Mouse (Mus musculus): ENCODE results near the gene Gm17359. TPM values are rescaled to one million over a fixed set of nuclear protein-coding genes. Genes with fewer than 3 reads are reported as not detected.

Gene Gm17359
- total and polyA plus RNA-seq, 2 experiments from 2014 or later, result not detected

DNA sequence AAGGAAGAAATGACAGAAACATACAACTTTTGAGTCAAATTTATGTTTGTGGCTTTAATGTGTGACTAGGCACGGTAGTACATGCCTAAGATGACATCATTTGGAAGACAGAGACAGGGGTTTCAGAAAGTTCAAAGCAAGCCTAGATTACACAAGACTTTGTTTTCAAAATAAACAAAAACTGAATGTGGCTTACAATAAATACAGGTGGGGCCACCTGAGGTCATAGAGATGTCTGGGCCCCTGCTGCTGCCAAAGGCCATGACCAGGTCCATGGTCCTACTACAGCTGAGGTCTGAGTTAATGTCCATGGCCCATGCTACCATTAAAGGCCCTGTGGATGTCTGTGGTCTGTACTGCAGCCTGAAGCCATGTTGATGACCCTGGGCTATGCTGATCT, 77.0 kb downstream of the Gm17359 start:
- H3K9ac ChIP-seq (replicated peaks; ENCODE audit: low read length, poor library complexity, severe bottlenecking), result no peak overlapping the region
- ATAC-seq (ENCODE audit: low FRiP score), result no peak
- no peak overlapping the region for H3K4me2 ChIP-seq (ENCODE audit: low read depth, low read length, poor library complexity, severe bottlenecking)
- no peak for DNase-seq (ENCODE audit: low spot score)
- H3K36me3 ChIP-seq (ENCODE audit: insufficient read depth, low read length), result no peaks in the 10 kb centered on the region
- TF ChIP-seq CTCF (IDR thresholded peaks at IDR 0.05), result no peak
- H3K9me3 ChIP-seq (ENCODE audit: low read length), result no peaks in the 10 kb centered on the region
- 0 out of 2 replicates have a peak, but pooled peaks cover 4% of the 10 kb centered on the region for H3K4me1 ChIP-seq (ENCODE audit: insufficient read depth, low read length)
- H3K4me3 ChIP-seq (ENCODE audit: low read depth, low read length), result no peak overlapping the region
- WGBS, result 91% methylated on average over 1 of the region's 1 CpGs
- no peaks in the 10 kb centered on the region for H3K27me3 ChIP-seq (ENCODE audit: insufficient read depth, low read length)
- no peak overlapping the region for H3K27ac ChIP-seq (ENCODE audit: low read depth, low read length)

DNA sequence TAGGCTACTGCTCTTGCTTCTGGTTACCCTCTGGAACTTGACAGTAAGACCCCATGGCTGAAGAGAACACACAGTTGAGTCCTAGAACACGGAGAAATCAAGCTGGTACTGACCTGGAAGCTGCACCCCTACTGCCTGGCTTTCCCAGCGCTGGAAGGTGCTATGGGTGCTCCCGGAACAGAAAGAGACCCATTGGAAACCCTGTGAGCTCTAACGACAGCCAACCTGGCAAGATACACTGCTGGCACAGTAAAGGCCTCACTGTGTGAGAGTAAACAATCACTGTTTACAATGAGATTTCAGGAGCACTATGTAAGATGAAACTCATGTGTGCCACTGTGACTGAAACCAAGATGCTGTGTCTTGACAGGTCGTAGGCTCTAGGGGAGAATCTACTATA, 78.6 kb downstream of the Gm17359 start:
- 89% methylated on average over 5 of the region's 5 CpGs for WGBS
- DNase-seq (ENCODE audit: low spot score), result no peak
- no peak for ATAC-seq (ENCODE audit: low FRiP score)

DNA sequence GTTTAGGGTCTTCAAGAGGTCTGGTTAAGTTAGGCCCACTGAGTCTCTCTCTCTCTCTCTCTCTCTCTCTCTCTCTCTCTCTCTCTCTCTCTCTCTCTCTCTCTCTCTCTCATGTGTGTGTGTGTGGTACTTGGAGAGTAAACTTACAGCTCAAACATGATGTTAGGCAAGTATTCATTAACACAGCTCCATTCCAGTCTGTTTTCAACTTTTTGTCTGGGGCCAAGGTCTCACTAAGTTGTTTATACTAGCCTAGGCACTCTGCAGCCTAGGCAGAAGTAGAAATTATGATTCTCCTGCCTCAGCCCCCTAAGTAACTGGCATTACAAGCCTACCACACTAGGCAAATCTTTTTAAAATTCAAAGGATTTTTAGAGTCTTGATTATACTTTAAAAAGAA, 79.5 kb downstream of the Gm17359 start:
- Histone ChIP-seq H3K9ac (replicated peaks; ENCODE audit: low read length, poor library complexity, severe bottlenecking) (no peak overlapping the region), H3K27me3 (ENCODE audit: insufficient read depth, low read length) (no peaks in the 10 kb centered on the region), H3K4me2 (ENCODE audit: low read depth, low read length, poor library complexity, severe bottlenecking) (no peak overlapping the region), H3K36me3 (ENCODE audit: insufficient read depth, low read length) (no peaks in the 10 kb centered on the region), H3K4me1 (ENCODE audit: insufficient read depth, low read length) (0 out of 2 replicates have a peak, but pooled peaks cover 4% of the 10 kb centered on the region), H3K4me3 (ENCODE audit: low read depth, low read length) (no peak overlapping the region), H3K27ac (ENCODE audit: low read depth, low read length) (no peak overlapping the region), H3K9me3 (ENCODE audit: low read length) (no peaks in the 10 kb centered on the region)
- no peak for TF ChIP-seq CTCF (IDR thresholded peaks at IDR 0.05)
- ATAC-seq (ENCODE audit: low FRiP score), result no peak
- DNase-seq (ENCODE audit: low spot score), result no peak

More for the DNA sequence above, 78.6 kb downstream of the Gm17359 start:
- H3K27me3 ChIP-seq (ENCODE audit: insufficient read depth, low read length), result no peaks in the 10 kb centered on the region
- H3K36me3 ChIP-seq (ENCODE audit: insufficient read depth, low read length), result no peaks in the 10 kb centered on the region
- H3K27ac ChIP-seq (ENCODE audit: low read depth, low read length), result no peak overlapping the region
- no peak for TF ChIP-seq CTCF (IDR thresholded peaks at IDR 0.05)
- H3K9ac ChIP-seq (replicated peaks; ENCODE audit: low read length, poor library complexity, severe bottlenecking), result no peak overlapping the region
- H3K4me3 ChIP-seq (ENCODE audit: low read depth, low read length), result no peak overlapping the region
- H3K9me3 ChIP-seq (ENCODE audit: low read length), result no peaks in the 10 kb centered on the region
- no peak overlapping the region for H3K4me2 ChIP-seq (ENCODE audit: low read depth, low read length, poor library complexity, severe bottlenecking)
- H3K4me1 ChIP-seq (ENCODE audit: insufficient read depth, low read length), result 0 out of 2 replicates have a peak, but pooled peaks cover 4% of the 10 kb centered on the region

DNA sequence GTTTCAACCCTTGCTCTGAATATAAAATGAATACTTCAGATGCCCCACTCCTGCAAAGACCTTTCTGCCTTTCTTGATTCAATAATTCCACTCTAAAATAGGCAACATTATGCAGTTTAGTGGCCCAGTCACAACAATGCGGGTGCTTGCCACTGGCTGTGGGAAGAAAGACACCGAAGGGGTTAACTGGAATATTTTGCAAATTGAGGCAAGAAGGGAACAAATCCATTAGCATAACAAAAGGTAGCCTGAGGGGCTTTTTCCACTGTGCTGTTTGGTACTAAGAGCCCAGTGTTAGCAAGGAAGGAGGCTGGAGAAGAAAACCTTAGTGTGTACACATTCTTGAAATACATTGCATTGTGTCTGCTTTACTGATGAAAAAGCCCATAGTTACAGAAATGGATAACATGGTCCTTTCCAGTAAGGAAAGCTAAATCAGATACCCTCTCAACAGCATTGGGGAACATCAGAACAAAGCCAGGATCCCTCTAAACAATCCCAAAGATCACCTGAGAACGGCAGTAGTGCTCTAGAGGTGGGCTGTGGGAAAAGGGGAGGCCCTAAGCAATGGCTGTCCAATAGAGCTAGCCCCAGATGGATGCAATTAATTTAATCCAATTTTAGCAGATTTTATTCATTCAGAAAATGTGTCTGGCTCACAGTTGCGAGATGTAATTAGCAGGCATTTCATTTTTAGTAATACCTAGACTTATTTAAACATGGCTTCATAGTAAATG, 80.7 kb downstream of the Gm17359 start:
- Histone ChIP-seq H3K9me3 (ENCODE audit: low read length) (no peaks in the 10 kb centered on the region), H3K4me3 (ENCODE audit: low read depth, low read length) (no peak overlapping the region), H3K27me3 (ENCODE audit: insufficient read depth, low read length) (no peaks in the 10 kb centered on the region), H3K36me3 (ENCODE audit: insufficient read depth, low read length) (no peaks in the 10 kb centered on the region), H3K4me2 (ENCODE audit: low read depth, low read length, poor library complexity, severe bottlenecking) (no peak overlapping the region), H3K9ac (replicated peaks; ENCODE audit: low read length, poor library complexity, severe bottlenecking) (no peak overlapping the region), H3K27ac (ENCODE audit: low read depth, low read length) (peak overlapping the region; percentile 28; the same call in 1 of the 2 replicates), H3K4me1 (ENCODE audit: insufficient read depth, low read length) (0 out of 2 replicates have a peak, but pooled peaks cover 4% of the 10 kb centered on the region)
- DNase-seq (ENCODE audit: low spot score) (peak; percentile 23), ATAC-seq (ENCODE audit: low FRiP score) (peak; percentile 44; the same call in 1 of the 2 replicates)
- TF ChIP-seq CTCF (IDR thresholded peaks at IDR 0.05), result peak; percentile 19; the same call in 1 of the 2 replicates
- WGBS, result 17% methylated on average over 4 of the region's 4 CpGs

DNA sequence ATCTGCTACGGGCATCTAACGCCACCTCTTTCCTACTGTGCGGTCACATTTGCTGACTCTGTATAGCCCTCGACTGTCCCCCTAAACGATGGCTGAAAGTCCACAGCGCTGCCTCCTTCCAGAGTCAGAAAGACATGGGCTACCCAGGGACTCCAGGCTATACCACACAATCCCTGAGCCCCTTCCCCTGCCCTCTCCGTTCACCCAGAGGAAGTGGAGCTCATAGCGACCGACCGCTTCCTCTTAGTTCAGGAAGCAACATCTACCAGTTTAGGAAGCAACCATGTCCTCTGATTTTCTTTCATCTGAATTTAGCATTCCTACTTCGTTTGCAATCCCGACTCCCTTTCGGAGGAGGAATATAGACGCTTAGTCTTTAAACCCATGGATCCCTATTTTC, 82.5 kb downstream of the Gm17359 start:
- WGBS, result 85% methylated on average over 14 of the region's 14 CpGs
- Histone ChIP-seq H3K36me3 (ENCODE audit: insufficient read depth, low read length) (no peaks in the 10 kb centered on the region), H3K9ac (replicated peaks; ENCODE audit: low read length, poor library complexity, severe bottlenecking) (no peak overlapping the region), H3K9me3 (ENCODE audit: low read length) (no peaks in the 10 kb centered on the region), H3K27ac (ENCODE audit: low read depth, low read length) (no peak overlapping the region), H3K4me1 (ENCODE audit: insufficient read depth, low read length) (0 out of 2 replicates have a peak, but pooled peaks cover 4% of the 10 kb centered on the region), H3K27me3 (ENCODE audit: insufficient read depth, low read length) (no peaks in the 10 kb centered on the region), H3K4me3 (ENCODE audit: low read depth, low read length) (no peak overlapping the region), H3K4me2 (ENCODE audit: low read depth, low read length, poor library complexity, severe bottlenecking) (no peak overlapping the region)
- DNase-seq (ENCODE audit: low spot score) (no peak), ATAC-seq (ENCODE audit: low FRiP score) (no peak)
- TF ChIP-seq CTCF (IDR thresholded peaks at IDR 0.05), result no peak

DNA sequence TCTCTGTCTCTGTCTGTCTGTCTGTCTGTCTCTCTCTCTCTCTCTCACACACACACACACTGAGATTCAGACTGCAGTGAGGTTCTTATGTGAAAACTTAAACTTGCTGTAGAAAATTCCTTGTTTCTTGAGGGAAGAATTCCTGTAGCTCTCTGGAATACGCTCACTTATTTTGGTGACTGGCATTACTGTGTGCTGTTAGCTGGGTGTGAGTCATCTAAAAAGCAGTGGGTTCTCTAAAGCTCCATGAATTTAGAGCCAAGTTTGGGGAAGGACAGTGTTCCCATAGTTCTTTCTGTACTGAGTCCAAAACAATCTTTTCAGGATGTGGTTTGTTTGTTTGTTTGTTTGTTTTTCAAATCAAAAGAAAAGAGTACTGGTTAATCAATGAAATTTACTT, 89.0 kb downstream of the Gm17359 start:
- H3K4me2 ChIP-seq (ENCODE audit: low read depth, low read length, poor library complexity, severe bottlenecking), result no peak overlapping the region
- no peak overlapping the region for H3K9ac ChIP-seq (replicated peaks; ENCODE audit: low read length, poor library complexity, severe bottlenecking)
- 79% methylated on average over 1 of the region's 1 CpGs for WGBS
- no peak for TF ChIP-seq CTCF (IDR thresholded peaks at IDR 0.05)
- no peak overlapping the region for H3K27ac ChIP-seq (ENCODE audit: low read depth, low read length)
- H3K4me3 ChIP-seq (ENCODE audit: low read depth, low read length), result no peak overlapping the region
- H3K36me3 ChIP-seq (ENCODE audit: insufficient read depth, low read length), result no peaks in the 10 kb centered on the region
- no peaks in the 10 kb centered on the region for H3K9me3 ChIP-seq (ENCODE audit: low read length)
- H3K4me1 ChIP-seq (ENCODE audit: insufficient read depth, low read length), result no peaks in the 10 kb centered on the region
- no peaks in the 10 kb centered on the region for H3K27me3 ChIP-seq (ENCODE audit: insufficient read depth, low read length)
- DNase-seq (ENCODE audit: low spot score) (no peak), ATAC-seq (ENCODE audit: low FRiP score) (no peak)
